8 mouse cellular contexts compared by ENCODE assay signal in the genomic region with DNA sequence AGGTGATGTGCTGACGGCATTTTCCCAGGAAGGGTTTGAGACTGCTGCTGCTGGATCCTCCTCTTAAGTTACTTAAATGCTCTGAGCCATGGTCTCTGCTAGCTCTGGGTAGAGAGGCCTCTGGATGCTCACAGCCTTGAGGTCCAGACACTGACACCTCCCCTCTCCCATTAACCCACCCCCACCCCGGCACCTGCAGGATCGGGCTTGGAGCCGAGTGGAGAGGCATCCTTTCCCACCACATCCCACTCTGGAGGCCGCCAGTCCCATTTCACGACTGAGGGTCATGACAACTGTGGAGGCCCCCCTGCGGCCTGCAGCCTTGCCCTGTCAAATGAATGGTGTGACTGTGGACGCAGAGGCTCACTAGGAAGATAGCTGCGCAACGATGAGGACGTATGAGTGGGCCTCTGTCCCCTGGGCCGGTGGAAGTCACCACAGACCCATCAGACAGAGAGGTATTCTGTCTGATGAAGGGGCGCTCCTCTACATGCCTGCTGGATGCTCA. TPM values are rescaled to one million over a fixed set of nuclear protein-coding genes. Genes with fewer than 3 reads are reported as not detected.
DNase-seq lines count a peak whose midpoint lies in the region; ATAC-seq and TF ChIP-seq lines count a peak whose summit lies in the region.

No protein-coding gene starts in this region.

- 36% methylated on average over 13 of the region's 13 CpGs for WGBS in heart, embryonic 15.5 days
- WGBS in forebrain, embryonic 14.5 days = 24% methylated on average over 13 of the region's 13 CpGs
- WGBS in limb, embryonic 14.5 days = 21% methylated on average over 13 of the region's 13 CpGs
- WGBS in lung, postnatal 0 days = 32% methylated on average over 13 of the region's 13 CpGs

- TF ChIP-seq CTCF in lung, postnatal 0 days (IDR thresholded peaks at IDR 0.05) = no peak

- H3K9me3 ChIP-seq in heart, embryonic 15.5 days (replicated peaks) = no peaks in the 10 kb centered on the region
- H3K9me3 ChIP-seq in forebrain, embryonic 14.5 days (replicated peaks; ENCODE audit: control insufficient read depth, low read length) = no peaks in the 10 kb centered on the region
- no peaks in the 10 kb centered on the region for H3K9me3 ChIP-seq in limb, embryonic 14.5 days (ENCODE audit: control insufficient read depth, low read length)
- no peaks in the 10 kb centered on the region for H3K9me3 ChIP-seq in lung, postnatal 0 days (ENCODE audit: low read length)

- H3K9ac ChIP-seq in heart, embryonic 15.5 days = no peak overlapping the region
- peak overlapping the region; percentile 41 for H3K9ac ChIP-seq in forebrain, embryonic 14.5 days (ENCODE audit: low read length)
- no peak overlapping the region for H3K9ac ChIP-seq in limb, embryonic 14.5 days (ENCODE audit: low read depth, low read length, severe bottlenecking)
- H3K9ac ChIP-seq in lung, postnatal 0 days (replicated peaks; ENCODE audit: low read depth) = no peak overlapping the region

- H3K4me1 ChIP-seq in heart, embryonic 15.5 days (replicated peaks) = peaks cover 61% of the 10 kb centered on the region
- H3K4me1 ChIP-seq in forebrain, embryonic 14.5 days (ENCODE audit: control insufficient read depth, insufficient read depth, low read length) = peaks cover 9% of the 10 kb centered on the region
- H3K4me1 ChIP-seq in limb, embryonic 14.5 days (ENCODE audit: control insufficient read depth, insufficient read depth, low read length) = peaks cover 50% of the 10 kb centered on the region
- peaks cover 7% of the 10 kb centered on the region for H3K4me1 ChIP-seq in lung, postnatal 0 days (ENCODE audit: insufficient read depth, low read depth, low read length)

- peak overlapping the region; percentile 60 for H3K4me2 ChIP-seq in heart, embryonic 15.5 days
- peak overlapping the region; percentile 51; the same call in 1 of the 2 replicates for H3K4me2 ChIP-seq in forebrain, embryonic 14.5 days (ENCODE audit: low read length)
- peak overlapping the region; percentile 40 for H3K4me2 ChIP-seq in limb, embryonic 14.5 days (replicated peaks; ENCODE audit: low read depth, low read length, severe bottlenecking)
- H3K4me2 ChIP-seq in lung, postnatal 0 days (replicated peaks; ENCODE audit: low read depth, low read length) = no peak overlapping the region

- H3K4me3 ChIP-seq in heart, embryonic 15.5 days = no peak overlapping the region
- H3K4me3 ChIP-seq in forebrain, embryonic 14.5 days (ENCODE audit: low read depth, low read length) = no peak overlapping the region
- H3K4me3 ChIP-seq in limb, embryonic 14.5 days (replicated peaks; ENCODE audit: low read length) = peak overlapping the region; percentile 9
- no peak overlapping the region for H3K4me3 ChIP-seq in lung, postnatal 0 days (ENCODE audit: low read depth, low read length)

- peaks cover 34% of the 10 kb centered on the region for H3K27me3 ChIP-seq in heart, embryonic 15.5 days
- peaks cover 77% of the 10 kb centered on the region for H3K27me3 ChIP-seq in forebrain, embryonic 14.5 days (replicated peaks; ENCODE audit: control insufficient read depth, insufficient read depth, low read length)
- no peaks in the 10 kb centered on the region; the same call in 1 of the 2 replicates for H3K27me3 ChIP-seq in limb, embryonic 14.5 days (ENCODE audit: control insufficient read depth, insufficient read depth, low read length)
- peaks cover 19% of the 10 kb centered on the region for H3K27me3 ChIP-seq in lung, postnatal 0 days (replicated peaks; ENCODE audit: insufficient read depth, low read length)

- DNase-seq in heart, adult 18-20 months = no peak
- peak; percentile 14 for DNase-seq in MN1 (ENCODE audit: low spot score)
- DNase-seq in forebrain, embryonic 14.5 days (ENCODE audit: low spot score) = no peak
- DNase-seq in limb, embryonic 14.5 days (ENCODE audit: low spot score) = no peak
- no peak for DNase-seq in left cerebral cortex, adult 18-20 months (ENCODE audit: low spot score in 2 of 2)
- DNase-seq in urinary bladder, postnatal 14 days (ENCODE audit: low spot score) = no peak
- no peak for DNase-seq in lung, postnatal 0 days (ENCODE audit: low spot score)

- H3K27ac ChIP-seq in heart, embryonic 15.5 days = no peak overlapping the region
- no peak overlapping the region for H3K27ac ChIP-seq in forebrain, embryonic 14.5 days (ENCODE audit: low read depth, low read length)
- H3K27ac ChIP-seq in limb, embryonic 14.5 days (replicated peaks; ENCODE audit: low read depth, low read length) = no peak overlapping the region
- H3K27ac ChIP-seq in lung, postnatal 0 days (ENCODE audit: low read length) = no peak overlapping the region

- no peak for ATAC-seq in heart, embryonic 15.5 days (replicated peaks; ENCODE audit: insufficient number of reproducible peaks, insufficient read depth, low FRiP score, low read depth)
- no peak for ATAC-seq in forebrain, embryonic 14.5 days
- no peak for ATAC-seq in limb, embryonic 14.5 days (ENCODE audit: low FRiP score, low read depth)
- ATAC-seq in lung, postnatal 0 days = no peak

- TF ChIP-seq EP300 in lung, postnatal 0 days (IDR thresholded peaks at IDR 0.05) = no peak

- TF ChIP-seq POLR2A in limb, embryonic 14.5 days (IDR thresholded peaks at IDR 0.05; ENCODE audit: borderline replicate concordance, extremely low read depth, insufficient read depth, insufficient read length) = no peak

- no peaks in the 10 kb centered on the region for H3K36me3 ChIP-seq in heart, embryonic 15.5 days
- H3K36me3 ChIP-seq in forebrain, embryonic 14.5 days (ENCODE audit: control insufficient read depth, insufficient read depth, low read length) = no peaks in the 10 kb centered on the region
- H3K36me3 ChIP-seq in limb, embryonic 14.5 days (ENCODE audit: control insufficient read depth, insufficient read depth, low read length) = no peaks in the 10 kb centered on the region
- H3K36me3 ChIP-seq in lung, postnatal 0 days (ENCODE audit: insufficient read depth, low read length) = no peaks in the 10 kb centered on the region

RNA-seq across cellular contexts. Expression of a gene that starts 5.7 kb away (rescaled TPM):
- 1.2 and 2.6 TPM in 2 replicates for polyA plus RNA-seq in heart, embryonic 15.5 days (2015; fragmentation: Nextera tagmentation; extraction: Ambion mirVana)
- 1 to 10 TPM; 5.6 to 6.7 TPM for total RNA-seq in heart, adult 18-20 months (2021)
- polyA plus RNA-seq in forebrain, embryonic 14.5 days (2014; fragmentation: Nextera tagmentation; extraction: Ambion mirVana) = not detected in 2 replicates
- 25.3 and 35.4 TPM in 2 replicates for polyA plus RNA-seq in limb, embryonic 14.5 days (2012; rRNA removed)
- polyA plus RNA-seq in limb, embryonic 14.5 days (2014; fragmentation: Nextera tagmentation; extraction: Ambion mirVana) = 9.5 and 12.8 TPM in 2 replicates
- total RNA-seq in left cerebral cortex, adult 18-20 months (2021) = 10 to 100 TPM in 1 of 2 experiments, 1 to 10 TPM in 1; 8.4 to 13.5 TPM
- polyA plus RNA-seq in lung, postnatal 0 days (2015; fragmentation: Nextera tagmentation; extraction: Ambion mirVana) = 1.3 and 1.8 TPM in 2 replicates

RNA-seq across cellular contexts. Expression of a gene that starts 42.5 kb away (rescaled TPM):
- polyA plus RNA-seq in heart, embryonic 15.5 days (2015; fragmentation: Nextera tagmentation; extraction: Ambion mirVana) = 64.8 and 76.3 TPM in 2 replicates
- total RNA-seq in heart, adult 18-20 months (2021) = 10 to 100 TPM; 31.2 to 32.9 TPM
- 109 and 132 TPM in 2 replicates for polyA plus RNA-seq in forebrain, embryonic 14.5 days (2014; fragmentation: Nextera tagmentation; extraction: Ambion mirVana)
- polyA plus RNA-seq in limb, embryonic 14.5 days (2012; rRNA removed) = 98.5 and 113 TPM in 2 replicates
- polyA plus RNA-seq in limb, embryonic 14.5 days (2014; fragmentation: Nextera tagmentation; extraction: Ambion mirVana) = 97.7 and 107 TPM in 2 replicates
- 10 to 100 TPM; 67.1 to 68.0 TPM for total RNA-seq in left cerebral cortex, adult 18-20 months (2021)
- 62.6 TPM in 2 replicates for polyA plus RNA-seq in lung, postnatal 0 days (2015; fragmentation: Nextera tagmentation; extraction: Ambion mirVana)
